Mouse (Mus musculus) heart, postnatal 0 days (tissue): ENCODE measurements around the gene Carnmt1.

Source experiments
- CTCF ChIP-seq: IDR thresholded peaks from 2 replicates; pipeline ENCODE4 v1.5.1; 2016; ENCODE audit warnings: antibody characterized with exemption, control low read depth, low read depth
- EP300 ChIP-seq: IDR thresholded peaks from 2 replicates; pipeline ENCODE4 v1.6.1; 2016; ENCODE audit warnings: antibody characterized with exemption, low read depth

GRCm38 (mm10) chr19:18629589-18629988 is 41.0 kb upstream of the Carnmt1 start:
- no peak for TF ChIP-seq CTCF
- no peak for TF ChIP-seq EP300
